Mouse (Mus musculus) right cerebral cortex, postnatal 10 days (tissue): ENCODE measurements around the gene Efl1.

Experiments
- DNase-seq, 2 experiments: peaks; one replicate each; pipeline ENCODE4 v3.0.0; 2021; ENCODE audit warnings: low spot score in 2 of 2

Gene Efl1

GRCm38 (mm10) chr7:82648353-82649080, at the start of gene Efl1, which contains the start of gene Saxo2:
Gene Efl1 (plus strand): TSS chr7:82648614.
Gene Saxo2 (minus strand): TSS chr7:82648528.
- DNase-seq = peak; percentile 98

DNA sequence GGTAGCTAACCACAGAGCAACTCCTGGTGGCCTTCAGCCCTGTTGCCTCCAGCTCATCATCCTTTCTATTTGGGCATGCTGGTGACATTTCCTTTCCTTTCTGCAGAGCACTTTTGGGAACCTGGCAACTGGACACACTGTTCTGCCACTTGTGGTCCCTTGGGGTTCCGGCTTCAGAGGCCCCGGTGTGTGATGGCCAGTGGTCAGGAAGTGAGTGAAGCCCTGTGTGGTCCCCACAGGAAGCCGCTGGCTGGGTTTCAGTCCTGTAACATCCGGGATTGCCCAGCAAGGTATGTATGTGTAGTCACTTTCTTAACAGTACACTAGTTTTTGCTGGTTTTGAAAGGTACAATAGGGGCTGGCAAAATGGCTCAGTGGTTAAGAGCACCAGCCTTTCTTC, 46.4 kb upstream of the Efl1 start:
- DNase-seq = no peak

- no peak for DNase-seq
Observed at GRCm38 (mm10) chr7:82605425-82605824, 43.0 kb upstream of the Efl1 start.

- peak in 1 of 2 experiments; percentile 19 for DNase-seq
Observed at GRCm38 (mm10) chr7:82609629-82610028, 38.8 kb upstream of the Efl1 start.

DNA sequence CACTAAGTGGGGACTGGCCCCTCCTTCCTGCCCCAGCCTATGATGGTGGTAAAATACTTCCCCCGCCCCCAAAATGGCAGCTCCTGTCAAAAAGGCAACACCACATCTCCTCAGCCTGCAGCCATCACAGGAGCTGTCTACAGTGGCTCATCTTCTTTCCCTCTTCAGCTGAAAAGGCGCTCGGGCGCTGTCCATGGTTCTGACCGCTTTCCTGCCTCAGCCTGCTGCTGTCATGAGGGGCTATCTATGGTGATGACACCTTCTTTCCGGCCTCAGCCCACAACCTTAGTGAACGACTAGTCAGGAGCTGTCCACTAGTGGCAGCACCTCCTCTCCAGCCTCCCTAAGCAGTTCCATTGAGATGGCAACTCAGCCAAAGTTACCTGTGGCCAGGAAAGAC, 23.1 kb upstream of the Efl1 start:
- DNase-seq = no peak

GRCm38 (mm10) chr7:82647183-82647582, 1.2 kb upstream of the Efl1 start:
- DNase-seq = no peak

GRCm38 (mm10) chr7:82647909-82648308, 505 bp upstream of the Efl1 start:
- no peak for DNase-seq

GRCm38 (mm10) chr7:82649081-82649445, 649 bp downstream of the Efl1 start:
- no peak for DNase-seq

DNA sequence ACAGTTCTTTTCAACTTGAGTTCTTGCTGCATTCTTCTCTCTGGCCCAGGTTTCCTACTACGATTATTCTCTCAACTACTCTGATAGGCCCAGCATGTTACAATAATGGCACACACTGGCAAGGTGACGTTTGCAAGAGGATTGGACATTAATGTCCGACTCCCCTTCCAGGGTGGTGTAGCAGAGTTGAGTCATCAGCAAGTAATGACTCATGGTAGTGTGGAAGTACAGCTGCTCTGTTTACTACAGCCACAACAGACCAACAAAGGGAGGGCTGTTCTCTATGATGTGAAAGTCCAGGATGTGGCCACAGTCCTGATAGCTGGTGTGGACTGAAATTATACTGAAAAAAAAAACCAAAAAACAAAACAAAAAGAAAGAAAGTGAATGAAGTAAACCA, 16.2 kb downstream of the Efl1 start:
- DNase-seq = no peak

DNA sequence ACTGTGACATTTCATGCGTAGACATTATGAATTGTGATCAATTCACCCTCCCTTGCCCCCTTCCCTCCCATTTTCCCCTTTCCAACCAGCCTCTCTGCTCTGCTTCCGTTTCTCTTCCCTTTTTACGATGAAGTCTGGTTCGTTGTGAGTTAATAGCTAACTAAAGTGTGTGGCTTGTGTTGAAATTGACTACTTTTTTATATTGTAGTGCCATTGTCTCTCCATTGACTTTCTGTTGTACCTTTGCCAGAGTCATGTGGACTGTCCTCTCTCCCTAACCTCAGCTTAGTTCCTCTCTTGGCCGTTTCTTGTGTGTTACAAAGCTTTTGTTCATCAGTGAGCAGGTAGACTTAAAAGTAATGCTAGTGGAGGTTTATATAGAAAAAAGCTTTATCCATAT, 27.6 kb downstream of the Efl1 start:
- no peak for DNase-seq

DNA sequence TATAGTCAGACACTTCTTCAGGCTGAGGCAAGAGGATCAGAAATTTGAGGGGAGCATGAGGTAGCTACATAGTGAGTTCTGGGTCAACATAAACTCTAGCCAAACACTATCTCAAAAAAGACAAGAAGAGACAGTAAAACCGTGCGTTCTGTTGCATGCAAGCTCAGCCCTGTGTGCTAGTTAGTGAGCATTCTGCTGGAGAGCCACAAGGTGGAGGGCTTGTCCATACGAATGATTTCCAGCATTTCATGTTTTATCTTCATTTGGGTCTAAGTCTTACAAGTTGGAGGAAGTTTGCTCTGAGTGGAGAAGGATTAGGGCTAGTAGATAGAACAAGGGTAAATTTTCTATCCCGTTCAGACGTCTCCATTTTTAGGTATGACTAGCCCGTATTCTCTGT, 28.4 kb downstream of the Efl1 start:
- DNase-seq = no peak

DNA sequence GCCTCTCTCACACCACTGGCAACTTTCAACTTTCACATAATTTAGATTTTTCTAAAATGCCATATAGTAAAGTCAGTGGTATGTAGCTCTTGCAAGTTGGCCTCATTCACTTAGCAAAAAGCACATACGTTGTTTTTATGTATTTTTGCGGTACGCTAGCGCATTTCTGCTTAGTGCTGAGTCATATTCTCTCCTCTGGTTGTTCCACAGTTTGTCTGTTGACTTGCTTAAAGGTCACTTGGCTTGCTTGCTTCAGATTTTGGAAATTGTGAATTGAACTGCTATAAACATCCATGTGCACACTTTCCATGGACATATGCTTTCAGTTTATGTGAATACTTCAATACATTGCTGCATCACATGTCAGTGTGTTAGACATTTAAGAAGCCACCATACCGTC, 31.5 kb downstream of the Efl1 start:
- DNase-seq = no peak

DNA sequence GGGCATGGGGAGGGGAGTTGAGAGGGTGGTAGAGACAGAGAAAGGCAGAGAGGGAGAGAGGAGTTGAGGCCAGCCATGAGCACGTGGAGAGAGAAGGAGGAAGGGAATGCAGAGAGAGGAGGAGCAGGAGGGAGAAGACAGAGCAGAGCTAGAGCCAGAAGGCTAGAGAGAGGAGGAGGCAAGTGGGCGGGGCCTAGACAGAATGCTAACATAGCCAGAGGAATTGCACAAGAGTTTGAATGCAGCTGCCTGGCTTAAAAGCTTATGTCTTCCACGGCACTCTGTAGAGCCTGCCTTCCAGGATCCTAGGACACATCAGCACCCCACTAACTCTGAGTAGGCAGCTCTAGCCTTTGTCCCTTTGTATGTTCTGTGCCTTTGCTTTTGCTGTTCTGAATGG, 40.3 kb downstream of the Efl1 start:
- DNase-seq = peak in 1 of 2 experiments; percentile 34

GRCm38 (mm10) chr7:82691021-82691738, 42.8 kb downstream of the Efl1 start:
- DNase-seq = no peak

DNA sequence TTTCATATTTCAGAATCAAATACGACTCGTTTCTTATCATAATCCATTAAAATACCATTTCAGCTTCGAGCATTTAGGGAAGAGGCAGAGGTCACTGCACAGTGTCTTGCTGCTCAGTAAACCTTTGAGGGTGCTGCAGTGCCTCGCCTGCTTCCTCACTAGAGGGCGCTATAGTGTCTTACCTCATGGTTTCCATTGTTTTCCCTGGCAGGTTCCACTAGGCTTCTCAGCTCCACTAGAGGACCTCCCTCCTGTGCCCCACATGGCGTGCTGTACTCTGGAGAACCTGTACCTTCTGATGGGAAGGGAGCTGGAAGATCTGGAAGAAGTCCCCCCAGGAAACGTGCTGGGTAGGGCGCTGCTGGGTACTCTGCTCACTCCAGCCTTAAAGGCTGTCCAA, 49.3 kb downstream of the Efl1 start:
- DNase-seq = no peak

- DNase-seq = no peak
Observed at GRCm38 (mm10) chr7:82698968-82699367, 50.6 kb downstream of the Efl1 start.

- DNase-seq = no peak
Observed at GRCm38 (mm10) chr7:82702384-82703343, 54.2 kb downstream of the Efl1 start.

DNA sequence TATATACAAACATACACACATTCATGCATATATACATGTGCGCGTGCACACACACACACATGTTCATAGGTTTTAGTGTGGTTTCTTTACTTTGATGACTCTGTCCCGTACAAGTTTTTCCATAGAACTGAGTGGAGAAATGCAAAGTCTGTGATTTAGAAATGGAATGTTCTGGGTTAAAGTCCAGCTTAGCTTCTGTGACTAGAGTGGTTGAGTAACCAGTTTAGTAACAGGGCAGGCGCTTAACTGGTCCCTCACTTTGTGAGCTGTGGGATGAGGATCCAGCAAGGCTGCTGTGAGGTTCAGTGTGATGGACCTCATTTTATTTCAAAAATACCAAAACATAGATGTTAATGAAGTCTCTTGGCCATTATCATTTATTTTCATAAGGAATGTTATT, 60.8 kb downstream of the Efl1 start:
- no peak for DNase-seq

GRCm38 (mm10) chr7:82715210-82715911, 66.9 kb downstream of the Efl1 start:
- DNase-seq = peak; percentile 66 to 69

DNA sequence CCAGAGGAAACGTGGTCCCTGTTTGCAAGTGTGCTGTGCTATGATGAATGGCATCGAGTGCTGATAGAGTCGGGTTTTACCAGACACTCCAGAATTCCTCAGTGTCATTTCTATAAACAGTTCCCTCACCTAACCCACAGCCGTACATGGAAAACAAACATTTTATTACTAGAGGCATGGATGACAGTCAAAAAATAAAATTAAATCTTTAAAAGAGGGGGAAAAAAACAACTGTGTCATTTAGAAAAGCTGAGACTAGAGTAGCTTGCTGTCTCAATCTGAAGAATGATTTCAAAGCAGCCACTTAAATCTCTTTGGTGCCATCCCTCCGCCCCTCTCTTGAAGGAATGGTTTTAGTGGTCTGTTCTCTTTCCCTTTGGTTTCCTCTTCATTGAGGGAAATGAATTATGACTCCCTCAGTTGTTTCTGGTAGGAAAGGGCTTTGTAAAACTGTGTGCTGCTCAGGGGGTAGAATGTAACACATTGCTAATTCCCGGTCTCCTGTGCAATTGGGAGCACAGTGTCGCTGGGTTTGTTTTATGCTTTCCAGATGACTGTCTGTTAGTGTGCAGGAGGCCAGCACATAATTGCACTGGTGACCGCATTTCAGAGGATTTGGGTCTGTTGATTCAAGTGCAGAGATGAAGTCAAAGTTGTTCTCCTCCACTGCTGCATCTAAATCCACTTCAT, 67.6 kb downstream of the Efl1 start:
- no peak for DNase-seq

DNA sequence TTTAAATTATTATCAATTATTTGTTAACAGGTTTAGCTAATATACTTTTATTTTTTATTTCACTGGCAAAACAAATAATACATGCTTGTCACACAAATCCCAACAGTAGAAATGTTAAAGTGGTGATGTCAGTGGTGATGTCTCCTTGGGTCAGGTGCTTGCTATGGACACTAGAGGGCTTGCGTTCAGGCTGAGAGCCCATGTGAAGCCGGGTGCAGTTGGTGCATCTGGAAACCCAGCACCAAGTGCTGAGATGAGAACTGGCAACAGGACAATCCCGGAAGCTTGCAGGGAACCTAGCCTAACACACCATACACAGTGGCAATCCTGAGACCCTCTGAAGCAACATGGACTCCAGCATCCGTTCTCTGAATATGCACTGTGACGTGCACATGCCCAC, 70.9 kb downstream of the Efl1 start:
- DNase-seq = peak in 1 of 2 experiments; percentile 49
